Mouse (Mus musculus): ENCODE data around the gene Atp7b.

DNA sequence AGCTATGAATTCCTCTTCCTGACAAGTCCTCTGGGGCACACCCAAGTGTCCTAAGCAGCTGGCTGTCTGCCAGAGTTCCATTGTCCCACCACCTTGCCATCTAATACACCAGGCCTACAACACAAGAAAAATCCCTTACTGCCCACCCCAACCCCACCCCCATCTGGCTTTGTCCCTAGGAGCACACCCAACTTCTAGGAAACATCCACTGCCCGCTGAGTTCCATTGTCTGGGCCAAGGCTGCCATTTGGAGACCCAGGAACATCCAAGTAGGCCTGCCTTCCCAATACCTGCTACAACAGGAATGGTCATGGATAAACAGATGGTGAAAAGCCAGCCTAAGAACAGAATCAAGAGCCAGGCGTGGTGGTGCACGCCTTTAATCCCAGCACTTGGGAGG lies 103.8 kb downstream of the Atp7b start:
- no peak for TF ChIP-seq POLR2A (IDR thresholded peaks at IDR 0.05; ENCODE audit: borderline replicate concordance, control insufficient read depth, low read depth, low read length)
- no peak for TF ChIP-seq CTCF (IDR thresholded peaks at IDR 0.05; ENCODE audit: control insufficient read depth, insufficient read depth, low read length)

All from bone marrow, adult 2 months (tissue).